Mouse (Mus musculus): ENCODE results near the gene Cstad.

Cstad gene

GRCm38 (mm10) chr2:30594641-30595379 lies at the start of gene Cstad:
Gene Cstad (plus strand): TSS chr2:30595040.
- peak; percentile 61 to 74 for DNase-seq

GRCm38 (mm10) chr2:30545706-30546105 lies 49.1 kb upstream of the Cstad start:
- DNase-seq: no peak

DNA sequence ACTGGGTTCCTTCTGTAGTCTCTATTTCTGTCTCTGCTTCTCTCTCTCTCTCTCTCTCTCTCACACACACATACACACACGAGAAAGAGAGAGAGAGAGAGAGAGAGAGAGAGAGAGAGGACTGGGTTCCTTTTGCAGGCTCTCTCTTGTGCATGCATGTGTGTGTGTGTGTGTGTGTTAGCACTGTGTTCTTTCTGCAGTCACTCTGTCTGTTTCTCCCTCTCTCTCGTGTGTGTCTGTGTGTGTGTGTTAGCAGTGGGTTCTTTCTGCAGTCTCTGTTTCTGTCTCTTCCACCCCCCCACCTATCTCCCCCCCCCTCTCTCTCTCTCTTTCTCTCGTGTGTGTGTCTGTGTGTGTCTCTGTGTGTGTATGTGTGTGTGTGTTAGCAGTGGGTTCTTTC lies 48.6 kb upstream of the Cstad start:
- no peak for DNase-seq

DNA sequence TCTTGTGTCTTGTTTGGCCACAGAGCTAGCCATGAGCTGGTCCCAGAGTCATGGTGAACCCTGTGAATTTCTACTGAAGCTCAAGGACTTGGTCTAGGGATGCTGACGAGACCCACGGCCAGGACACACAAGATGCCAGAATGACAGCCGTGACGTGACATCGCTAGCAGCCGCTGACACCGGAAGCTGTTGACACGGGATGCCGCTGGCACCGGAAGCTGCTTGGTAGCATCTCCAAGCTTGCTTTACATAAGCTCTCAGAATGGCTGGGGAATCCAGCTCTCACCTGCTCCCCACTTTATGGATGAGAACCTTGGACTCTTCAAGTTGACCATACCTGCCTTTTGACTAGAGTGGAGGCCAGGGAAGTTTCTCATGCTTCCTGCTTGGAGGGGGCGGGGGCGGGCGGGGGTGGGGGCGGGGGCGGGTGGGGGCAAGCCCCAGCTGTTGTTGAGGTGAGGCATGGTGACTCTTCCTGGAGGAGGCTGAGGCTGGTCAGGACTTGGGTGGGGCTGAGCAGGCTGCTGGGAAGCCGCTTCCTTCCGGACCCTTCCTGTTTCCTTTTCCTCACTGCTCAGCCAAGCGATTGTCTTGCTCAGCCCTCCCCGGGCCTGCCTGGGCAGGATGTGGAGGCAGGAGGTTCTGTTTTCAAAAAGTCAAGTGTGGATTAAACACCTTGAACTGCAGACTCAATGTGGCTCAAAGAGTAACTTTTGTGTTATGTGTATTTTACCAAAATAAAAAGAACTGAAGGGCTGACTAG lies 47.2 kb upstream of the Cstad start:
- DNase-seq: peak; percentile 49 to 68

GRCm38 (mm10) chr2:30551579-30551978 lies 43.3 kb upstream of the Cstad start:
- DNase-seq: no peak

- peak; percentile 38 to 43 for DNase-seq
Observed at GRCm38 (mm10) chr2:30553851-30554540, 40.8 kb upstream of the Cstad start.

DNA sequence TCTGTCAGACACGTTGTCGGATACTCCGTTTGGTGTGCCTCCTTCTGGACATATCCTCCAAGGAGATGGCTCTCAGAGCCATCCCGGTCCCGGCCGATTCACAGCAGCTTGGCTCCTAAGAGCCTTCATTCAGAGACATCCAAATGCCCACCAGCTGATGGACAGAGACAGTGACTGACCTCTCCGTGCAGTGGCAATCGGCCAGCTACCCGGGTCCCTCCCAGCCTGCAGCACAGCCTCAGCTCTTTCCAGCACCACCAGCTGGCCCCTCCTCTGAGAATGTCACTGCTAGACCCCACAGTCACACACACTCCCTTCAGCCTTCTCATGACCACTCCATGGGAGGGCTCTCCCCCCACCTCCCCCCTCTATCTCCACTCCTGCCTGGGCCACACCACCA lies 39.6 kb upstream of the Cstad start:
- no peak for DNase-seq

- DNase-seq: no peak
Observed at GRCm38 (mm10) chr2:30556495-30556894, 38.3 kb upstream of the Cstad start.

DNA sequence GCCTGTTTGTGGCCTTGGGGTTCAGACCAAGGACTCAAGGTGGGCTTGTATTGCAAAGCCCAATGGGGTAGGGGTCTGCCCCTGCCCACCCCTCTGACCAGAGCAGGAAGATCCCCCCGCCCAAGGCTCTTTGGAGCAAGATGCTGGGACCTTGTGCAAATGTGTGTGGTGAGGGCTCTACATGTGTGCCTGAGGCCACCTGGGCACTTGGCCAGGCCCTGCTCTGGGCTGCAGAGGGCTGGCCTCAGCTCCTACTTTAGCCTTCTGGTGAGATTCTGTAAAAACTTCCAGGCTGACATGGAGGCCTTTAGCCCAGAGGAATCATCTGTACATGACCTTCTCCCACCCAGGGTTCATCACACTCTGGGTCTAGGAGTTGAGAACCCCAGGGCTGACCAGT lies 35.3 kb upstream of the Cstad start:
- no peak for DNase-seq

DNA sequence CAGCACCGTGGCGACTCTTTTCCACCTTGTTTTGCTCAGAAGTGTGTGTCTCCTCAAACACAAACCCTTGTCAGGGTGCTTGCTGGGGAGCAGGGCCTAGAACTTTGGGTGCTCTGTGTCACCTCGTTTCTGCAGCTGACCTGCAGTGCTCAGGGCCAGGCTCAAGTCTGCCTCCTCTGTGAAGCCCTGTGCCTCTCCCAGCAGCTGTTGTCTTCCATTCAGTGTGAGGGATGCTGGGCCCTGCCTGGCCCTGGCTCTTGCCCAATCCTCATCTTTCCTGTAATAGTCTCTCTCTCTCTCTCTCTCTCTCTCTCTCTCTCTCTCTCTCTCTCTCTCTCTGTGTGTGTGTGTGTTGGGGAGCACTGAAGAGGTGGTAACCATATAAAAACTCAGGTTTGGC lies 32.3 kb upstream of the Cstad start:
- DNase-seq: no peak

GRCm38 (mm10) chr2:30571647-30572046 lies 23.2 kb upstream of the Cstad start:
- DNase-seq: no peak

- no peak for DNase-seq
Observed at GRCm38 (mm10) chr2:30573522-30573921, 21.3 kb upstream of the Cstad start.

GRCm38 (mm10) chr2:30577010-30577409 lies 17.8 kb upstream of the Cstad start:
- no peak for DNase-seq

- no peak for DNase-seq
Observed at GRCm38 (mm10) chr2:30578006-30578405, 16.8 kb upstream of the Cstad start.

DNA sequence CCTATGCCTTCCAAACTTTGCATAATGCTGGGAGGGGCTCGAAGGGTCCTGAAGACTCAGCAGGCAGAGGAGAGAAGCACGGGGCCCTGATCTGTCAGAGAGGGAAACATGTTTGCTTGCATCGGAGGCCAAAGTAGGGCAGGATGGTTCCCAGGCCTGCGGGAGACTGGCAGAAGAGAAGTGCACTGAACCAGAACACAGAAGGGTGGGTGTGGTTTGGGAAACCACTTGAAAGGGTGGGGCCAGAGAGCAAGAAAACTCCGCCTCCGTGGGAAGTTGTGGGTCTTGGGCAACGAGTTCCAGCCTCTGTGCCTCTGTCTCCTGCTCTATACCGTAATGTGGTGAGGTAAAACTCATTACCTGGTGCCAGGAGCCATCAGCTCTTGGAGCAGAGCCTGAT lies 7.7 kb upstream of the Cstad start:
- DNase-seq: peak; percentile 57 to 58

DNA sequence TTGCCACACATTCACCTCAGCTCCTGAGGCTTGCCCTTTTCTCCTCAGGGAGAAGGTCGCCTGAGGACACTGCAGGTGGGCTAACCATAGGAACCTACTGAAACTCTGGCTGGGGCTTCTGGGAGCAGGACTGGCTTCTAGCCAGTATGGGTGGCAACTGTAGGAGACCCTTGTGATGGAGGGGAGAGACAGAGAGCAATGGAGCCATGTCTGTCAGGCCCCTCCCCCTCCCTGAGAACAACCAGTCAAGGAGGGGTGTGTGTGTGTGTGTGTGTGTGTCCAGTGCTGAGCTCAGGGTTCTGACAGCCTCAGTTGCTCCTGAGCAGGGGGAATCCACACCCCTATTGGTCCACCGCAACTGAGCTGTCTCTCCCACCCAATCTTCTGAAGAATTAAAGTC lies 7.2 kb upstream of the Cstad start:
- DNase-seq: no peak

- DNase-seq: no peak
Observed at GRCm38 (mm10) chr2:30588985-30589511, 5.8 kb upstream of the Cstad start.

GRCm38 (mm10) chr2:30589781-30590180 lies 5.1 kb upstream of the Cstad start:
- no peak for DNase-seq

- peak; percentile 61 to 79 for DNase-seq
Observed at GRCm38 (mm10) chr2:30590909-30591308, 3.9 kb upstream of the Cstad start.

DNA sequence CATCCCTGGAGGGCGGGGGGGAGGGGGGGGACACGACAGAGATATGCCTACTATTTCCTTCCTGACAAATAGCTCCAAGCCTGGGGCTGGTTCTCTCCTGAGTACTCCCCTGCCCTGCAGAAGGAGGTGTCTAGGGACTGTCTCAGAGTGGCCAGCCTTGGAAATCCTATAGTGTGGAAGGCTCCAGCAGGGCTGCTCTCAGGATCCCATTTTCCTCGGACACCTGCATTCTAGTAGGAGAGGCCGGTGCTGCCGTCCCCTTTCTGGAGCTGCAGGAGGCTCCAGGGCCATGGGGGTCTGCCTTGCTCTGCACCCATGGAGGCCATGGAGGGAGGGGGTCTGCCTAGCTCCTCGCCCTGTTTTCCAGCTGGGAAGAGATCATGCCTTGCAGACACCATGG lies 2.4 kb upstream of the Cstad start:
- DNase-seq: no peak

DNA sequence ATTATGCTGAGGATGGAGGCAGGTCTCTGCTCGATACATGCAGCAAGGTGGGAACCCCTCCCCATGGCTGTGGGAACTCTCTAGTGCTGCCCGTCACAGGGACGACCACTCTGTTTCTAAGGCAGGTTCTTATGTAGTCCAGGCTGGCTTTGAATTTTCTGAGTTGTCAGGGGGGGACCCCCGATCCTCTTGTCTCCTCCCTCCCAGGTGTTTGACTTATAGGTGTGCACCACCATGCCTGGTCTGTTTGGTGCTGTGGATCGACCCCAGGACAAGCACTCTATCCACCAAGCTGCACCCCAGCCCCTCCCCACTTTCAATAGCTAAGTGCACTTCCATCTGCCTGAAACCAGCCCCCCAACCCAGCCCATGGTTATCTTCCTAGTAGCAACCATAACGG lies 1.9 kb upstream of the Cstad start:
- peak in 1 of 2 experiments; percentile 3 for DNase-seq

DNA sequence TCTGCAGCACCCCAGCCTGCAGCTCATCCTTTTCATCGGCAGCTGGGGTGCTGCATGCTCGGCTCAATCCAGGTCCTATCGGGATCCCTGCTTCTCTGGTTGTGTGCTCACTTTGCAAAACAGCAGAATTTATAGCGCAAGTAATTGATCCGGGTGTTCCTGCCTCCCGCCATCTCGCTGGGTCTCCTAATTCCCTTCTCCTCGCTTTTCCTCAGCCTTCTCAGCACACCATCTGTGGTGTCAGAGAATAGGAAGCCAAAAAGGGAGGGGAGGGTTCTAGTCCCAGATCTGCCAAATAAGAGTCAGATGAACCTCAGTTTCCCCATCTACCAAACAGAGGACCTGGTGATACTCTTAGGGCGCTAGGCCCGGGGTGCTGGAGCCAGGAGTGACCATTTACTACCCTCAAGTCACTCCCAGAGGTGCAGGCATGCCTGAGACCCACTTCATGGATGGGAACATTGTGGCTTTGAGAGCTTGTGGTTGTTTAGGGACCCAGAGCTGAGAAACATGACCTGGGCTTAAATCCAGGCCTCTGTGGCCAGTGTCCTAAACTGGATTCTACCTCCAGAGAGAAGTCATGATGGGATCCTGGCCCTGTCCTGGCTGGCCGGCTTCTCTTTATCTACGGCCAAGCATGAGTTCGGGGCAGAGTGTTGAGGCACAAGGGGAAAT lies 1.1 kb upstream of the Cstad start:
- DNase-seq: peak in 1 of 2 experiments; percentile 1

DNA sequence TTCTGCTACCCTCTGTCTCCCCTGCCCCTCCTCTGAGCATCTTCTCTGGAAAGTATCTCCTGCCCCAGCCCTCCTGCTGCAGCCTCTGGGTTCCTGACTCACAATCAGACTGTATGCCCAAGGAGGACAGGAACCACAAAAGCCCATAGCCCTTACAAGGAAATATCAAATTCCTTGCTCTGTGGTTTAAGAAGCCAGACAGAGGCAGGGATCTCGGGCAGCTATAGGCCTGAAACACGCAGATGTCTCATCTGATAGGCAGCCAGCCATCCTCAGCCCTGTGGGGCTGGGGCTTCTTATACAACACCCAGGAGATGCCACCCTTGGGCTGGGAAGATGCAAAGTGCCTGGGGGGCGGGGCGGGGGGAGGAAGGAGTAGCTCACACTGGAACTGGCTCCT lies 956 bp downstream of the Cstad start:
- DNase-seq: no peak

All from kidney, adult 8-10 months (tissue).